Mouse (Mus musculus): ENCODE measurements around the gene Bcl2l1.
A peak's percentile ranks its signal among the peaks of the same experiment; 100 is the strongest.

Bcl2l1 gene

DNA sequence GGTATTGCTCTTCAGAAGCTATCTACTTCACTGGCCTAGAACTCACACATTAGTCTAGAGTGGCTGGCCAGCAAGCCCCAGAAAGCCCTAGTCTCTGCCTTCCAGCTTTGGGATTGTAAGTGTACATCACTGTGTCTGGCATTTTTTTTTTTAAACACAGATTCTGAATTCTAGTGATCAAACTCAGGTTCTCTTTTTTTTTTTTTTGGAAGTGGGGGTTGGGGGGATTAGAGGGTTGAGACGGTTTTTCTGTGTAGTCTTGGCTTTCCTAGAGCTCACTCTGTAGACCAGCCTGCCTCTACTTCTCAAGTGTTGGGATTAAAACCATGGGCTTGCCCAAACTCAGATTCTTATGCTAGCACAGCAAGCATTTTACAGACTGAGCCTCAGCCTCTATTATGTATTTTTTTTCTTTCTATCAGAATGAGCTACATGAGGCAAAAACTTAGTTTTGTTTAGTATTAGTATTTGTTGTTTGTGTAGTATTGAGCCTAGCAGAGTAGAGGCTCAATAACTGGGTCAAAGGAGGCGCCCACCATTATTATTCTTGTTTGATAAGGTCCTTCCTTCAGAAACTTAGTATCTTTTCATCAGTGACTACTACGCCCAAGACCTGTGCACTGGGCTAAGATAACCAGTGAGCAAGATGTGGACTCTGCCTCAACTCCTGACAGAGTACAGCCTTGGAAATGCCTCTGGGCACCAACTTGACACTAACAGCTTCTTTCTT is 6.9 kb downstream of the Bcl2l1 start:
- no peak for DNase-seq (ENCODE audit: low spot score in 2 of 2)

DNA sequence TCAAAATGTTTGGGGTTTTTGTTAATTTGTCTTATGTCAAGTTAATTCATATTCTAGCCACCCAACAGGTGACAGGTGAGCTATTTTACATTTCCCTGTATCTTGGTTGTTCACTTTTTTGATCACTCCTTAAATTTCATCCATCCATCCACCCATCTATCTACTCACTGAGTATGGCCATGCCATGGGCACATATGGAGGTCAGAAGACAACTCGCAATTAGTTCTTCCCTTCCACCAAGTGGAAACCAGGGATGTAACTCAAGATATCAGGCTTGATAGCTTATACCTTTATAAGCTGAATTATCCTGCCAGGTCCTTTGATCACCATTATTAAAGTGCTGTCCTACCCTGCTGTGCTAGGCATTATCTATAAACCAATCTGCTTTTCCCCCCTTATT is 7.8 kb downstream of the Bcl2l1 start:
- DNase-seq (ENCODE audit: low spot score in 2 of 2), result no peak

DNA sequence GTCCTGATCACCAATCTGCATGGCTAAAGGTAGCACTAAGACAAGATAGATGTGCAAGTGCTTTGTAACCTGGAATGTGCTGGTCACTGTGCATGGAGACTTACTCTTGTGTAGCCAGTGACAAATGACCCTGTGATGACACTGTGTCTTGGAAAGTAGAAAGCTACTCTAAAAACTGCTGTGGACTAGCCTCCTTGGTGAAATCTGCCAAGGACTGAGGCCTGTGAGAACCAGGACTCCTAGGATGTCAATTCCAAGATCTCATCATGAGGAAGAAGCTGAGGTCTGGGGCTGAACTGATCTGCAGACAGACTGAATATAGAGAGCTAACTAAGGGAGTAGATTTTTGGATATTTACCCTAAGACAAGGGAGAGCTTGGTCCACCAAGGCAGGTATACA is 10.0 kb downstream of the Bcl2l1 start:
- no peak for DNase-seq (ENCODE audit: low spot score in 2 of 2)

DNA sequence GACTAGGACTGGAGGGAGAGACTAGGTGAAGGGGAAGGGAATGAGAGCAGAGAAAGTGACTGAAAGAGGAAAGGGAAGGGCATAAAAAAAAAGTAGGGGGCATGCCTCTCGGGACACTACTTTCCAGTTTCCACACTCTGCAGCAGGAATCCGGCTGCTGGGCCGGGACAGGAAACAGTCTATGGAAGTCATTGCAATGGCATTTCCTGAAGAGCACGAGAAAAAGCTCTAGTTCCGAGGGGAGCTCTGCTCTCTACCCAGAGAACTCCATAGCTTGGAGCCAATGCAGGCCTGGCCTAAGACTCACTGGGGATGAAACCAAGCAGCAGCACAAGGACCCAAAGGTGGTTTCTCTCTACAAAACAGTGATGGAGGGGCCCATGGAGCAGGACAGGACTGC is 10.5 kb downstream of the Bcl2l1 start:
- DNase-seq (ENCODE audit: low spot score in 2 of 2), result no peak

DNA sequence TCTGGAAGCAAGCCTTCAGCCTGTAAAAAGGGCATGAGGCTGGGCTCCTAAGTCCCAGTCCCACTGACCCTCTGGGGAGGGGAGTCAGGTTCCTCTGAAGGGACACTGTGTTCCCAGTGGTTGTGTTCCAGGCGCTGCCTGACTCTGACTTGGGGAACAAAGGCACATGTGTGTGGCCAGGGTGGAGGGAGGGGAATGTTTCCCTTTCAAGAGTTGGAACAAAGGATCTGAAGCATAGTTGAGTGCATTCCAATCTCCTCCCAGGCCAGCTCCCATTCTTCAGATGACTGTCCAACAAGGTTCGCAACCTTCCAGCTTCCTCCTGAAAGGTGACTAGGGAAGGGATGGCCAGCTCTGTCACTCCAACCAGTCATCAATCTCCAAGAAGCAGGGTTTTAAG is 11.2 kb downstream of the Bcl2l1 start:
- DNase-seq (ENCODE audit: low spot score in 2 of 2), result peak in 1 of 2 experiments; percentile 71

DNA sequence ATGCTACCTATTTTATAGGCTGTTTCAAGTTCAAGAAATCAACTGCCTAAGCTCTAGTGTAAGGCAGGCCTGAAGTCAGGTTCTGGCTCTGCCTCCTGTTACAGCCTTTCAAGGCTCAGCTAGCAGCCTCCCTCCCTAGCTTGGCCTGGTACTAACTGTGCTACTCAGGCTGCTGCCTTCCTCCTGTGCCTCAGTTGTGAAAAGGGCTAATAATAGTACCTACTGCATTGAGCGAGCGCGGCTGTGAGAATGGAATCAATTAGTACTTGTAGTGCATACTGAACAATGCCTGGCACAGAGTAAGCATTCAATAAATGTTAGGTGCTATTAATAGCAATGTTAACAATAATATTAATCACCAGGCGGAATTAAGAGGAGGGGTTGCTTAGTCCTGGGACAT is 11.6 kb downstream of the Bcl2l1 start:
- no peak for DNase-seq (ENCODE audit: low spot score in 2 of 2)

DNA sequence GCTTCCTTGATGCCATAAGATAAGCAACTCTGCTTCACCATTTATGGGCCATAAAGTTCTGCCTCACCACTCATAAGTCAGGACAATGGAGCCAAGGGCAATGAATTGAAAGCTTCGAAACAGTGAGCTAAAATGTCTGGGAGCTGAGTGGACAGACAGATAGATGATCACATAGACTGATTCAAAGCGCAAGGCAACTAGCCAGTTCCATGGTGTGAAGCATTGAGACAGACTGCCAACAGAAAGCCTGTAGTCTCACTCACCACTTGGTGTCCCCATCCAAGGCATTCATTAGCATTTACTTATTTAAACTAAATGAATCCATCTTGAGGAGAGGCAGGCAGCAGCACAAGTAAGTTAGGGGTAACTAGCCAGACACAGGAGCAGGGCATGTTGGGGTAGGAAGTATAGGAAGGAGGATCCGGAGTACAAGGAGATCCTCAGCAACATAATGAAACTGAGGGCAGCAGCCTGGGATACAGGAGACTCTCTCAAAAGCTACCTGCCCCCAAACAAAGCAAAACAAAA is 12.4 kb downstream of the Bcl2l1 start:
- no peak for DNase-seq (ENCODE audit: low spot score in 2 of 2)

DNA sequence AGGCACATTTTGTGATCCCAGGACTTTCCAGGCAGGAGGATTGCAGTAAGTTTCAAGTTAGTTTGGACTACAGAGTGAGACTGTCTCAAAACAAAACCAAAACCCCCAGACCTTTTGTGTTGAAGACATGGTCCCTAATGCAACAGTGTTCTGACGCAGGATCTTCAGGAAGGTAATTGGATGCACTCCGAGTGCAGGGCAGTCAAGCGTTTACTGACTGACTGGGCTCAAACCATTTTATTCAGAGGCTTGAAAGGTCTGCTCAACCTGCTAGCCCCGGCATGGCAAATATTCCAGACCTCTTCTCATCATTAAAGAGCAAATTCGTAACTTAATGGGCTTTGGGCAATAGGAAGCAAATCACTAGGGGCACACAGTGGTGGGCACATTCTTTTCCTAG is 12.8 kb downstream of the Bcl2l1 start:
- DNase-seq (ENCODE audit: low spot score in 2 of 2), result no peak

DNA sequence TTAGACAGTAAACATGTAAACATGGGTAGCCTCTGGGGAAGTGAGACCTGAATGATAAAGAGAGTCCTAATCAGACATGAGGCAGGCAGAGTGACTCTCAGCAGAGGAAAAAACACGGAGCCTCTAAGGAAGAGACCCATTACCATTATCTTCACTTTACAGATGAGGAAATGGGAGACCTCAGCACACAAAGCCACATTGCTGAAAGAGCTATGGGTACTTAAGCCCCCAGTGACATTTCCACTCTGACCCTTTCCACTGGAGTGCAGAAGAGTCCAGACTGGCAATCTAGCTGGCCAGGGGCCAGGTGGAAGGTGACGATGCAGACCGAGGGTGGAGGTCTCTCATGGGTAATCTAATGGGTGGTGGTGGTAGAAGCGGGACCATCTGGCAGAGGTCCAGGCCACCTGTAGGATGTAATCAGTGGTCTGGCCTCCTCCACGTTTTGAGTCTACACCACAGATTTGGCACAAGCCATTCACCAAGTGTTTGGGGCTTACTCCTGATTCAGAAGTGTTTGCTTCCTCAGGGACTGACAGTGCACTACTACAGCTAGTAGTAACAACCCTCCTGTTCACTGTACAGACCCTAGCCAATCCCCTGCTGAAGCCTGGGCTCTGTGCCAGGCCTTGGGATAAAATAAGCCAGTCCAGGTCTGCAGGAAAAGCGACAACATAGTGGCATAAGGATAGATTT is 13.8 kb downstream of the Bcl2l1 start:
- DNase-seq (ENCODE audit: low spot score in 2 of 2), result no peak

DNA sequence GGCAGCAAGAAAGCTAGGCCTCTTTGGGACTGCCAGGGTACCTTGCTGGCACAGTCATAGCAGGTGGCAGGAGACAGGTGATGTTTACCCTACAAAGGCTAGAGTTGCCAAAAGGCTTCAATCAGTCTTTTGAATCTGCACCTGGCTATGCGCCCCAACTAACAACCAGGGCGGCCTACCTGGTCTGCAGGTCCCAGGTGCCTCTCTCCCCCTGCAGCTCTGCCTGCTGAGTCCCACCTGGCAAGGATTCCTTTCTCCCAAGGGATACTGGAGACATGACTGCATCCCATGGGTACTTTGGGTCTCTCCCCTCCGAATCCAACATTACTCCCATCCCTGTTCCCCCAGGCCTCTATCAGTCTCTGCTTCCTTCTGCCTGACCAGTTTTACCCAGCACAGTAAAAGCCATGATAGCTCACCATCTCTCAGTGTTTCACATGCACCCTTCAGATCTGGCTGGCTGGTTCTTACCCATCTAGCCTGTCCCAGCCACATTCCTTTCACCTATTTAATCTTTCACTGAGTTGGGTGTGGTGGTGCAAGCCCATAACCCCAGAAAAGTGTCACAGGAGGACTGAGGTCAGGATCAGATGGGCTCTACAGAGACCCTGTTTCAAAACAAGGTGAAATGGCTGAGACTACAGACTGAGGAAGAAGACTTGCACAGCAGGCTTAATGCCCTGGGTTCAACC is 14.7 kb downstream of the Bcl2l1 start:
- no peak for DNase-seq (ENCODE audit: low spot score in 2 of 2)

DNA sequence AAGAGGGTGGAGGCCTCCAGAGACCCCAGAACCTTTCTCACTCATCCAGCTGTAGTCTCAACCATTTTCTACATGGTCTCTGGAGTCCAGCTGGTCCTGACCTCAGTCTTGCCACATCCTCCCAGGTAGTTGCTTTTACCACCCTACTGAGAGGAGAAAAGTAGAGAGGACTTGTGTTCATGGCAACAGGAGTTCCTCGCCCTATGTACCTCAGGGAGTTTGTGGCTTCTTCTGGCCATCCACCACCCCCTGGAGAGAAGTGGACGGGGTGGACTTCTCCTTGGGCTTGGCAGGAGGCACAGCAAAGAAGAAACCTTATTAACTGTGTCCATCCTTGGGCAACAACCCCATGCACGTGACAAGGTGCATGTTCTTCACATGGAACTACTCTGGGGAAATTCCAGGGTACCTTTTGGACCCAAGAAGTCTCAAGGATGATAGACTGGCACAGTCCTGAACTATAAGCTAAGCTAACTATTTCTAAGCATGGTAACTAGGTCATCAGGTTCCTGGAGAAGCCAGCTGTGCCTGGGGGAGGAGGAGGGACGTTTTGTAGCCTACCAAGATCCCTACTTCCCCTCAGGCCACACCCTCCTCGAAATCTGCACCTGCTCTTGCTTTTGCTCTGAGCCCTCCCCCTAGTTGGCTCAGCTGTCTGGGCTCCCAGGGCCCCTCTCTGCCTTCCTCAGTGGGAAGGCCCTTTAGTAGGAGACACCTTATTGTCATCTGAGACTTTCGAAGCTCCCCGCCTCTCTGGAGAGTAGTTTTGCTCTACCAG is 15.5 kb downstream of the Bcl2l1 start:
- DNase-seq (ENCODE audit: low spot score in 2 of 2), result no peak

DNA sequence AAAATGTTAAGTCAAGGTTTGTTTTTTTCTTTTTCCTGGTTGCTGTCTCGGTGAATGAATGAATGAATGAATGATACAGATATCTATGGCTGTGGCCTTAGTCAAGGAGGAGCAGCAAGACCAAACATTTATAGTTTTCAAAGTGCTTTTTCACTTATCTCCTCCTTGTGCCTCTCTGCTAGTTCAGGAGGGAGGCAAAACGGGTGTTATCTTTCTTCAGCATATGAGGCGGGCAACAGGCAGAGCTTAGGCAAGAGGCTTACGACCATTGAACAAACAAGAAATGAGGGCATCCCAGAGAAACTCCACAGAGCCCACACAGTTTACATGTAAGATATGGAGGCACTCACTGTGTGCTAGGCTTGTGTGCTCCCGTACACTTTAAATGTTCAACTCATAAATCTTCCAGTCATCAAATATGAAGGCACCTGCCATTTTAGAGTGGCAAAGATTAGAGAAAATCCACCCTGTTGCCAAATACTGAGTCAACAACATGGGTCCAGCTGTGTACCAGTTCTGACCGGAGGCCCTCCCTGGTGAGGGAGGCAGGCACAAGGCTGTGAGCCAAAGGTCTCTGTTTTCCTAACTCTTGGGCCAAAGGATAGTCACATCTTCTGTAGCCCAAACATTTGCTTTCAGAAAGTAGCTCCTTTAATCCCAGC is 17.2 kb downstream of the Bcl2l1 start:
- DNase-seq (ENCODE audit: low spot score in 2 of 2), result no peak

DNA sequence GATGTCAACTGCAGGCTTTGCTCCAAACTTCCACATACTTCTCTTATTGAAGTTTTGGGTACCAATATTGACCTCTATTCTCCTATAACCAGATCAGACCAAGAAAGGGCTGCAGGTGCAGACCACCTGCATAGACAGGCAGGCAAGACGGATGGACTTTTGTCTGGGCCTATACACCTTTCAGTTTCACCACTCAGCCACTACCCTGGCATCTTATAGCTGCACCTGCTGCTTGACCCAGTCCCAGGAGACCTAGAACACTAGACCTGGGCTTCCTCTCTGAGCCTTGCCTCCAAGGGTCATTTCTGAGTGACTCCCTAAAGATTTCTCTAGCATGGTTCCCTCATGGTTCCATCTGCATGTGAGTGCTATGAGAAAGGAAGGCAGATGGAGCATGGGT is 18.3 kb downstream of the Bcl2l1 start:
- DNase-seq (ENCODE audit: low spot score in 2 of 2), result no peak

DNA sequence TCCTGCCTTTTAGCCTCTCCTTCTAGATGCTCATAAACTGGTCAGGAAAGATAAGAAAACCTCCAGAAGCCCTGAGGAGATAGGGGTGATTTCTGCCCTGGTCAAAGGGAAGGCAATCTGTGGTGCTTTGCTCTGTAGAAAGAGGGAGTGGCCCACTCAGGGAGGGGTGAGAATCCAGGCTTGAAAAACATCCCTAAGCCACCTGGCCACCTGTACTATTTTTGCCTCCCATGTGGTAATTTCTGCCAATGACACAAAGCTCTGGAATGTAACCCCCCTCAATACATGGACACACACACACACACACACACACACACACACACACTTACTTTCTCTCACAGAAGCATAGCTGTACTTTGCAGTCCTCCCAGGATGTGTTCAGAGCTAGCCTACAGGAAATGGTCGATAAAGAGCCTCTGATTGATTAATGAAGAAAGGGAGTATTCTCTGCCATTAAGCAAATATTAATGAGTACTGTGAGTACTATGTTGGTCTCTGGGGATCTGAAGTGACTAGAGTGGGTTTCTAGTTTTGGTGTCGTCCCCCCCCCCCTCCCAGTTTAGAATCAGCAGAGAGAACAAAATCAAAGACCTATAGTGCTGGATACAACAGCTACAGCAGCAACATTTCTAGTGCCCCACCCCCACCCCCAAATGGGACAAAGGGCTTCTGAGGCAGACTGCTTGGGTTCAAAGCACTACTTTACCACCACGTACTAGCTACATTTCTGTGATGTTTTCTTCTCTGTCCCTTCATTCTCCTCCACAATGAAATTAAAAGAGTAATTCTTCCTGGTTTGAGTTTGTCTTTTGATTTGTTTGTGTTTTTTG is 20.0 kb downstream of the Bcl2l1 start:
- DNase-seq (ENCODE audit: low spot score in 2 of 2), result no peak

DNA sequence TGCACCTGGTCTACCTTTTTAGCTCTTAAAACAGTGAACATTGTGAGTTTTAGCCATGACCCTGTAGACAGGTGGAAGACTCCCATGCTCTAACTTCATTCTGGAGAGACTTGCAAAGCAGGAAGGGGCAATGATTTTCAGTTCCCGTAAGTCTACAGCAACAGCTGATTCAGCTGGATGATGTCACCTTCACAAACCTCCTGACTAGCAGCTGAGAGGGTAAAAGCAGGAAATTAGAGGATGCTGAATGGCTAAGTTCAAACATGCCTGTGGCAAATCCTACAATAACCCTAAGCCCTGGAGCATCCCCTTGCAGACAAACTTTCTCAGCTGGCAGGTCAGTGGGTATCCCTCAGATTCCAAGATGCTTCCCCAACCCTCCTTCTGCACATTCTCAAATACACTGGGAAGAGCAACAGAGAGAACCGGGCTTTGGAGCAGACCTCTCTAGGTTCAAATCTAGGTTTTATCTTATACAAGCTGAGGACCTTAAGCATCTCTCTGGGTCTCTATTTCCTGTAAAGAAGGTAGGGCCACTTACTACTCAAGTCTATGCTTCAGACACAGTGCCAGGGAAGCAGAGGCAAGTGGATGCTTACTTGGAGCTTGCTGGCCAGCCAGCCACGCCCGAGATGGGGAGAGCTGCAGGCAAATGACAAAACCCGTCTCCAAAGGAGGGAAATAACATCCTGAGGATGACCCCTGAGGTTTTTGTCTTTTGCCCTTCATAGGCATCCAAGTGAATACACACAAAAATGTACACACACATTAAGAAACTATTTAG is 21.2 kb downstream of the Bcl2l1 start:
- DNase-seq (ENCODE audit: low spot score in 2 of 2), result no peak

DNA sequence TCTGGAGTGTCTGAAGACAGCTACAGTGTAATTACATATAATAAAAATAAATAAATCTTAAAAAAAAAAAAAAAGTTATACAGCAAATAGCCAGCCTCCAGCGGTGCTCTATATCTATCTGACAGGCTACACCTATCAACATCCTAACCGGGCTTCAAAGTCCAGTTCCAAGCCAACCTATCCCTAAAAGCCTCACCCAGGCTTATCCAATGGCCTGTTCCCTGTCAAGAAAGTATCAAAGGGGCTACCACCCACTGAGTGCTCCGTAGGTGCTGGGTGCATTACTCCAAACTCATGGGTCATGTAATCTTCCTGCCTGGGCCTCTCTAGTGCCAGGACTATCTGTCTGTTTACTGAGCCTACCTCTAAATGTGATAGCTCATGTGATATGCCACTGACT is 23.4 kb downstream of the Bcl2l1 start:
- DNase-seq (ENCODE audit: low spot score in 2 of 2), result no peak

DNA sequence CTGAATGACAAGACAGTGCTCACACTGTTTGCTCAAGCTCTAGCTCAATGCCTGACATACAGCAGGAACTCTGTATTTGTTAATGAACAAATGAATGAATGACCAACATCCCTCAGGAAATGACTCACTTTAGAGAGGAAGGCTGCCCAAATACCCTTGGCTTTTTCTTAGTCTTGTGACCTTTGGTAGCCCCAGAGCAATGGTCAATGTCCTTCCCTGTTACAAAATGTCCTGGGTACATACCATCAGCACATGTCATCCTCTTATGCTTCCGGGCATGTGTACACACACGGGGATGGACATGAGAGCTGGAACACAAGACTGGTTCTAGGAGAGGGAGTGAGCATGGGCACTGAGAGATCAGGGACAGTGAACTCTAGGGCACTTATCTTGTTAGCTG is 25.5 kb downstream of the Bcl2l1 start:
- DNase-seq (ENCODE audit: low spot score in 2 of 2), result no peak

DNA sequence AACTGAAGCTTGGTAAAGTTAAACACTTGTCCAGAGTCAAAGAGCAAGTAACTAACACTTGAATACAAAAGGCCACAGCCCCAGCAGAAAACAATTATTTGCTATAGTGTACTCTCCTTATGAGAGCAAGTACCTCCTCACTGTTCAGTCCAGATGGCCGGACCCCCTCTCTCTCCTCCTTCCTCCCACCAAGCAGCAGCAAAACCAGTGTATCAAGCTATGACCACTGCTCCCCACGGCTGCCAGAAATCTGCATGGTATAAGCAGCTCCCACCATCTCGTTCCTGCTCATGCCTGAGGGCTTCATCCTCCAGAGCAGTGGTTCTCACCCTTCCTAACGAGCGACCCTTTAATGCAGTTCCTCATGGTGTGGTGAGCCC is 26.4 kb downstream of the Bcl2l1 start:
- DNase-seq (ENCODE audit: low spot score in 2 of 2), result no peak

DNA sequence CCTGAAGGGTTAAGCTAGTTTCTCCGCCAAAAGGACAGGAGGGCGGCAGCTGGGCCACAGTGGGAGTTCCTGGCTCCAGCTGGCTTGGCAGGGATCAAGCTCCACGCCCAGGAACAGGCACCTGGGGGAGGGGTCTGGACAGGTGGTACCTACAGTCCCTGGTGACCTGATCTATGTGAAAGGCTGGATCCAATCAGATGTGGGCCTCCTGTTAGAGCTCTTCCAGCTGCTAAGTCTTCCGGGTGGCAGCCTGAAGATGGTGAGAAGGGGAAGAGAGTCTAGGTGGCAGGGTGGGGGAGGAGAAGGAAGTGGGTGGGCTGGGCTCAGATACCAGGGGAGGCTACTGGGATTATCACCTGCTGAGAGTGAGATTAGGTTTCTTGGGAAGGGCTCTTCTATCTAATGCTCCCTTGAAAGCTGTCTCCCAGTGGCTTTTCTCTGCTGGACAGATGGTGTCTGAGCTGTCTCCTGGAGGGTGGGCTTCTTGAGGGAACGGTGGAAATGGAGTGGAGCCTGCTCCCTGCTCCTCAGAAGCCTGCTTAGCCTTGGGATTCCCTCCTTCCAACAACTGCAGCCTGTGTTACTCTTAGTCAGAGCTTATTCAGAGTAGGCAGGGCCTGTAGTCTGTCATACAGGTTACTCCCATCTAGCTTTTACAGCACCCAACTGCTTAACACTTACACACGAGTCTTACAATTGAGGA is 27.0 kb downstream of the Bcl2l1 start:
- no peak for DNase-seq (ENCODE audit: low spot score in 2 of 2)

All from left cerebral cortex, adult 9 months (tissue).